Mouse (Mus musculus) brain, adult 2 months (tissue): ENCODE results near the gene Hip1r.
A peak's percentile ranks its signal among the peaks of the same experiment; 100 is the strongest.

Experiments
- DNase-seq: peaks from one replicate; pipeline ENCODE4 v3.0.0; 2011; ENCODE audit warnings: low read depth, low spot score

Gene Hip1r

GRCm38 (mm10) chr5:123996695-123997094 lies 23.3 kb downstream of the Hip1r start:
- DNase-seq, result no peak

GRCm38 (mm10) chr5:123997211-123997751 lies 23.9 kb downstream of the Hip1r start:
- peak; percentile 84 for DNase-seq

- peak; percentile 83 for DNase-seq
Observed at GRCm38 (mm10) chr5:123997811-123998210, 24.4 kb downstream of the Hip1r start.

- no peak for DNase-seq
Observed at GRCm38 (mm10) chr5:123998370-123998769, 24.9 kb downstream of the Hip1r start.

- DNase-seq, result peak; percentile 93
Observed at GRCm38 (mm10) chr5:124000824-124001223, 27.4 kb downstream of the Hip1r start.

GRCm38 (mm10) chr5:124001274-124001673 lies 27.8 kb downstream of the Hip1r start:
- no peak for DNase-seq

- peak; percentile 74 for DNase-seq
Observed at GRCm38 (mm10) chr5:124002876-124003275, 29.4 kb downstream of the Hip1r start.

- no peak for DNase-seq
Observed at GRCm38 (mm10) chr5:124003375-124003774, 29.9 kb downstream of the Hip1r start.

GRCm38 (mm10) chr5:124004356-124005150 lies 31.1 kb downstream of the Hip1r start:
- no peak for DNase-seq

- no peak for DNase-seq
Observed at GRCm38 (mm10) chr5:124005151-124005500, 31.7 kb downstream of the Hip1r start.

GRCm38 (mm10) chr5:124005591-124005990 lies 32.2 kb downstream of the Hip1r start:
- no peak for DNase-seq

GRCm38 (mm10) chr5:124006082-124006873 lies 32.9 kb downstream of the Hip1r start:
- peak; percentile 57 for DNase-seq

- peak; percentile 97 for DNase-seq
Observed at GRCm38 (mm10) chr5:124006891-124007491, 33.6 kb downstream of the Hip1r start.

- no peak for DNase-seq
Observed at GRCm38 (mm10) chr5:124010077-124010476, 36.6 kb downstream of the Hip1r start.

- DNase-seq, result peak; percentile 73
Observed at GRCm38 (mm10) chr5:124010910-124011655, 37.7 kb downstream of the Hip1r start.

- DNase-seq, result no peak
Observed at GRCm38 (mm10) chr5:124011927-124012326, 38.5 kb downstream of the Hip1r start.

GRCm38 (mm10) chr5:124012885-124013284 lies 39.5 kb downstream of the Hip1r start:
- no peak for DNase-seq

GRCm38 (mm10) chr5:124013747-124014146 lies 40.3 kb downstream of the Hip1r start:
- DNase-seq, result no peak

GRCm38 (mm10) chr5:124014180-124014579 lies 40.8 kb downstream of the Hip1r start:
- DNase-seq, result no peak

GRCm38 (mm10) chr5:124014791-124015251 lies 41.4 kb downstream of the Hip1r start:
- peak; percentile 76 for DNase-seq

- no peak for DNase-seq
Observed at GRCm38 (mm10) chr5:124015727-124016126, 42.3 kb downstream of the Hip1r start.
